Mouse (Mus musculus) small intestine, adult 10 weeks (tissue): Measurements from ENCODE around the gene Rab31. TPM values are rescaled to one million over a fixed set of nuclear protein-coding genes. Genes with fewer than 3 reads are reported as not detected.

Source experiments
- polyA plus RNA-seq: library from polyadenylated mRNA; stranded (reverse); fragments of 350-450 nt; fragmentation: Illumina TruSeq; extraction: RNeasy Lipid Tissue Mini Kit (QIAGEN cat#74804); gene quantifications from one replicate; pipeline ENCODE4 v1.2.3, GENCODE M21; 2014; ENCODE audit warnings: low replicate concordance

Rab31 gene
- 8.2 TPM for polyA plus RNA-seq

DNA sequence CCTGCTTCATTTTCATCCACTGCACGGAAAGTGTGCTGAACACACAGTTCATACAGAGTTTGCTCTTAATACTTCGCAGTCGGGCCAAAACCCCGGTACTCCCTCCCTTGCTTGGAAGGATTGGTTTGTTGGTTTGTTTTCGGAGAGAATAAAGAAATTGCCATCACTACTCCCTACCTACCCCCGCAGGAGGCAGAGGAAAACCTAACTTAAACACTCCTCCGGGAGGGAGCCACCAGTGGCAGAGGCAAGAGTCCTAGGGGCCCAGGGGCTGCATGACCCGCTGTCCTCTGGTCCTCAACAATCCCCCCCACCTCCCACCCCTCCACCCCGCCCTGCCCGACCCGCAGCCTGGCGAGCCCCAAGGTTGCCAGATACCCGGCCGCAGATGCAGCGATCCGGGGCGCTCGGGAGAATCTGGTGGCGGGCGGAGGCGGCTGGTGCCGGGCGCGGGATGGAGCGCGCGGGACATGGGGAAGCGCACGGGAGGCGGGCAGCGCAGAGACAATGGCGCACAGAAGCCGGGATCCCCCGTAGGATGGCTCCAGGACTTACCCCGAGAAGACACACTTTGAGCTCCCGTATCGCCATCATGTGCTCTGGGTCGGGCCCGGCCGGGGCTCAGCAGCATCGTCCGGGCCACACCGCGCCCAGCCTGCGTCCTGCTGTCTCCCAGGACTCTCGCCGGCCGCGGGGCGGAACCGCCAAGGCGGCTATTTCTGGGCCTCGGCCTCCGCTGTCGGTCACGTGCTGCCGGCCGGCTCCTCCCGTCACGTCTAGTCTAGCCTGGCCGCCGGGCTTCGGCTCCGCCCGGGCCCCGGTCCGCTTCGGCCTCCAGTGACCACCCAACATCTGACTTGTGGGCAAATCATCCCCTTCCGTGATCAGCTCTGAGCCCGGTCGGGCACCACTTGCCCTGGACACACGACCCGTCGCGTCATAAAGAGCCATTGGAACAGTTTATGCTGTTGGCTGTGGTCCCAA is at the start of gene Rab31:
Gene Rab31, minus strand, starts transcription at position 802 of the 984 bp plus-strand sequence.

DNA sequence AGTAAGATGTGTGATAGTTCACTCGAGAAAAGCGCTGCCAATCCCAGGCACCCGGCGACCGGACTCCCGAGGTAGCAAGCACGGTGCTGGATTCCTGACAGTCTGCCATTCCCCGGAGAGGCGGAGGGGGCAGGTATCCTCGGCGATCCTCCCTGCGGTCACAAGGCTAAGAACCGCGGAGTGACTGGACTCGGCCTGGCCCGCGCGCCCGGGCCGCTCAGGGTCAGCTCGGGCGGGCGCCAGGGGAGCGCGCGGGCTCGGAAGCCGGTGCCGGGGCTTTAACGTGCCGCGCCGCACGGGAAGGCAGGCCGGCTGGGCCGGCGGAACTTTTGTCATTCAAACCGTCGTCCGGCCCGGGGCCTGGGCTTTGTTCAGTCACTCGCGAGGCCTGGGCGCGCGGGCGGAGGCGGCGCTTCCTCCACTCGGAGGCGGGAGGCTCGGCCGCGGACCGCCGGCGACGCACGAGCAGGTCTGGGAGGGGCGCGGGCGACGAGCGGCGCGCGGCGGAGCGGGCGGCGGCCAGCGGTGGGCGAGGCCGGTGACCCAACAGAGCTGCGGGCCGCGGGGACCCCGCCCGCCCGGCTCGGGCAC is 10.1 kb upstream of the Rab31 start, which contains the start of gene Ppp4r1:
Gene Ppp4r1, plus strand, starts transcription at position 23 of the 591 bp plus-strand sequence.

GRCm38 (mm10) chr17:65641734-65642218 is 130.8 kb downstream of the Rab31 start, which contains the start of gene Txndc2:
Txndc2 (minus strand) TSS chr17:65642168.

GRCm38 (mm10) chr17:65613463-65614412 is 158.8 kb downstream of the Rab31 start, which contains the start of gene Vapa:
Vapa (minus strand) TSS chr17:65613555.

Other genes starting within 250 kb of the Rab31 start
- not detected for gene Tmem232, start 232.0 kb downstream of the Rab31 start, polyA plus RNA-seq
- gene Vapa, start 159.2 kb downstream of the Rab31 start, polyA plus RNA-seq: 465 TPM
- not detected for gene Txndc2, start 130.6 kb downstream of the Rab31 start, polyA plus RNA-seq
- 47.4 TPM for gene Ppp4r1, start 9.8 kb upstream of the Rab31 start, polyA plus RNA-seq
- 40.3 TPM for gene Ralbp1, start 113.0 kb upstream of the Rab31 start, polyA plus RNA-seq
- 86.9 TPM for gene Twsg1, start 178.5 kb upstream of the Rab31 start, polyA plus RNA-seq